Mouse (Mus musculus): ENCODE results near the gene Srrm4. TPM values are rescaled to one million over a fixed set of nuclear protein-coding genes. Genes with fewer than 3 reads are reported as not detected.

The Srrm4 gene
- polyA plus RNA-seq, 1 experiment from 2014 or later: 0.09 TPM

GRCm38 (mm10) chr5:116425273-116425672 lies 166.3 kb downstream of the Srrm4 start:
- H3K4me3 ChIP-seq (ENCODE audit: low read depth, low read length): no peak overlapping the region
- no peaks in the 10 kb centered on the region for H3K9me3 ChIP-seq (ENCODE audit: control insufficient read depth, low read length)
- peaks cover 19% of the 10 kb centered on the region for H3K4me1 ChIP-seq (ENCODE audit: control insufficient read depth, insufficient read depth, low read length)
- no peak overlapping the region for H3K9ac ChIP-seq (ENCODE audit: low read length)
- WGBS: 50% methylated on average over 7 of the region's 7 CpGs
- no peaks in the 10 kb centered on the region for H3K36me3 ChIP-seq (ENCODE audit: control insufficient read depth, insufficient read depth, low read length)
- no peak for ATAC-seq (ENCODE audit: insufficient number of reproducible peaks, low FRiP score, low TSS enrichment, low read depth)
- H3K27ac ChIP-seq (replicated peaks; ENCODE audit: low read depth, low read length): no peak overlapping the region
- no peak for DNase-seq (ENCODE audit: low spot score)
- no peak overlapping the region for H3K4me2 ChIP-seq (ENCODE audit: low read depth, severe bottlenecking)
- no peaks in the 10 kb centered on the region for H3K27me3 ChIP-seq (ENCODE audit: control insufficient read depth, insufficient read depth, low read length)

GRCm38 (mm10) chr5:116423746-116424145 lies 167.9 kb downstream of the Srrm4 start:
- Histone ChIP-seq H3K36me3 (ENCODE audit: control insufficient read depth, insufficient read depth, low read length) (no peaks in the 10 kb centered on the region), H3K4me2 (ENCODE audit: low read depth, severe bottlenecking) (no peak overlapping the region), H3K27me3 (ENCODE audit: control insufficient read depth, insufficient read depth, low read length) (no peaks in the 10 kb centered on the region), H3K4me3 (ENCODE audit: low read depth, low read length) (no peak overlapping the region), H3K9me3 (ENCODE audit: control insufficient read depth, low read length) (no peaks in the 10 kb centered on the region), H3K27ac (replicated peaks; ENCODE audit: low read depth, low read length) (no peak overlapping the region), H3K4me1 (ENCODE audit: control insufficient read depth, insufficient read depth, low read length) (peaks cover 20% of the 10 kb centered on the region), H3K9ac (ENCODE audit: low read length) (no peak overlapping the region)
- 77% methylated on average over 8 of the region's 8 CpGs for whole genome bisulfite sequencing
- DNase-seq (ENCODE audit: low spot score): no peak
- ATAC-seq (ENCODE audit: insufficient number of reproducible peaks, low FRiP score, low TSS enrichment, low read depth): no peak

DNA sequence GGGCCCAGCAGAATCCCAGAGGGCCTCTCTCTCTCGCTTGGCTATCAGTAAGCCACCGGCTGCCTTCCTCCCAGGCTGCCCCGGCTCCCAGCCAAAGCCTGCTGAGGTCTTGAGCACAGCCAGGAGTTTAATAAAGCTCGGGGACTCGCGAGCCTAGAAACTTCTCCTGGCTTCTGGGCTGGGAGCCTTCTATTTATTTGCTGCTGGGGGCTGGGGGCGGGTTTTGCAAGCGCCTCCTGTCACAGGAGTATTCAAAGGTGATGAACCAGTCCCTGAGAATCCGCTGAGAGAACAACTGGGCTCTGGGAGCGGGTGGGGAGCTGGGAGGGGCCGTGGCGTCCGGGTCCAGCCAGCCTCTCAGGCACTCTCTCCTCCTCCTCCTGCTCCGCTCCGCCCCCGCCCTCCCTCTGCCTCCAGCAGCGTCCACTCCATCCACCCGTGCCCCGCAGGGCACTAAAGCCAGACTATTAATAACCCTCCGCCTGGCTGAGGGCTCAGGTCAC lies 168.9 kb downstream of the Srrm4 start, which contains the start of gene Hspb8:
TSS of gene Hspb8 (minus strand) at position 166 of the 503 bp plus-strand sequence.
- DNase-seq (ENCODE audit: low spot score): peak; percentile 74
- Histone ChIP-seq H3K27me3 (ENCODE audit: control insufficient read depth, insufficient read depth, low read length) (no peaks in the 10 kb centered on the region), H3K27ac (replicated peaks; ENCODE audit: low read depth, low read length) (no peak within 1 kb of the TSS; the same call in 1 of the 2 replicates), H3K4me2 (ENCODE audit: low read depth, severe bottlenecking) (peak within 1 kb of the TSS; percentile 76), H3K9me3 (ENCODE audit: control insufficient read depth, low read length) (no peaks in the 10 kb centered on the region), H3K36me3 (ENCODE audit: control insufficient read depth, insufficient read depth, low read length) (no peaks in the 10 kb centered on the region), H3K4me1 (ENCODE audit: control insufficient read depth, insufficient read depth, low read length) (peaks cover 22% of the 10 kb centered on the region), H3K9ac (ENCODE audit: low read length) (peak within 1 kb of the TSS; percentile 54), H3K4me3 (ENCODE audit: low read depth, low read length) (peak within 1 kb of the TSS; percentile 25)
- 0 out of 2 replicates have a peak, but pooled peaks have one; percentile 24 for ATAC-seq (ENCODE audit: insufficient number of reproducible peaks, low FRiP score, low TSS enrichment, low read depth)
- whole genome bisulfite sequencing: under 1% methylated on average over 20 of the region's 20 CpGs

DNA sequence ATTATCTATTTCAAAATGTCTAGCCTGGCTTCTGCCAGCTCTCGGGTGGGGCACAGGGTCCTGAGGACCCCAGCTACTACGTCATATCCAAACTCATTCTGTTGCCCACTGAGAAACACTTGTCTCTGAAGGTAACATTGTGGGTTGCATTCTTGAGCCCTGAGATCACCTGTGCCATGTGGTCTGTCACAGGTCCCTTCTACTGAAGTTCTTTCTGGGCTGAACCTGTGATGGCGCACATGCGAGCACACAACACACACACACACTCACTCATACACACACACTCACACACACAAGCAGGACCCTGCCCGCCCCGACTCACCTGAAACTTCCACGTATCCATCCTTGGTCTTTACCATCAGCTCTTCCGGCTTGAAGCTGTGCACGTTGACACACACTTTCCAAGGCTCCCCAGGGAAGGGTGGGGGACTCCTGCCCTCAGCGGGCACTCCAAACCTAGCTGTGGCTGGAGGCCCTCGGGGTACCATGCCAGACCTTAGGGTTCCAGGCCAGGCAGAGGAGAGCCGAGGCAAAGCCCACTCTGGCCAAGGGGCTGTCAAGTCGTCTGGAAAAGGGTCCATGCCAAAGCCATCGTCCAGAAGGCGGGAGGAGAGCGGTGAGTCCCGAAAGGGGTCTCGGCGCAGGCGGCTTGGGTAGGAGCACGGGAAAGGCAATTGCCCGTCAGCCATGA lies 169.7 kb downstream of the Srrm4 start:
- H3K4me2 ChIP-seq (ENCODE audit: low read depth, severe bottlenecking): peak overlapping the region; percentile 76
- peak overlapping the region; percentile 25 for H3K4me3 ChIP-seq (ENCODE audit: low read depth, low read length)
- no peak for DNase-seq (ENCODE audit: low spot score)

DNA sequence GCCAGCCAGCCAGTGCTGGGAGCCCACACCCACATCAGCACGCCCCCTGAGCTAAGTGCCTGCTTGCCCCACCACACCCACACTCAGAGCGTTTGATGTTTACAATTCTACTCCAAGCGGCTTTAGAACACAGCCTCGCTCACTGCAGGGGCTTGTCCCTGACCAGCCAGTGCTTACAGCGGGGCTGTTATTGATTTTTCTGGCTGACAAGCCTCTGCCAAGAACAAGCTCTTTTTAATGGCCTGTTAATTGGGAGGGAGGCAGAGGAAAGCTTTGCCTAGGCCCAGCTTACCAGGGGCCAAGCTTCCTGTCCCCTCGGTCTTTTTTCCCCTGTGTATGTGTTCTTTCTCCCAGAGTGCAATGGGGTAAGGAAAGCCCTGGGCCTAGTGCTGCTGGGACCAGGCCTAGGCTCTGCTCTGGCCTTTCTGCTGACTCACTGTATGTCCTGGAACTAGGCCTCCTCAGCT lies 170.8 kb downstream of the Srrm4 start:
- WGBS: 11% methylated on average over 6 of the region's 6 CpGs
- peaks cover 22% of the 10 kb centered on the region for H3K4me1 ChIP-seq (ENCODE audit: control insufficient read depth, insufficient read depth, low read length)
- no peaks in the 10 kb centered on the region for H3K27me3 ChIP-seq (ENCODE audit: control insufficient read depth, insufficient read depth, low read length)
- no peaks in the 10 kb centered on the region for H3K9me3 ChIP-seq (ENCODE audit: control insufficient read depth, low read length)
- H3K36me3 ChIP-seq (ENCODE audit: control insufficient read depth, insufficient read depth, low read length): no peaks in the 10 kb centered on the region
- H3K9ac ChIP-seq (ENCODE audit: low read length): 0 out of 2 replicates have a peak overlapping the region, but pooled peaks have one; percentile 22
- peak; percentile 74 for DNase-seq (ENCODE audit: low spot score)
- H3K27ac ChIP-seq (replicated peaks; ENCODE audit: low read depth, low read length): peak overlapping the region; percentile 56; the same call in 1 of the 2 replicates
- H3K4me3 ChIP-seq (ENCODE audit: low read depth, low read length): no peak overlapping the region
- no peak overlapping the region; the same call in 1 of the 2 replicates for H3K4me2 ChIP-seq (ENCODE audit: low read depth, severe bottlenecking)
- ATAC-seq (ENCODE audit: insufficient number of reproducible peaks, low FRiP score, low TSS enrichment, low read depth): peak; percentile 84

More for the DNA sequence above, 169.7 kb downstream of the Srrm4 start:
- 50% methylated on average over 22 of the region's 22 CpGs for WGBS
- ATAC-seq (ENCODE audit: insufficient number of reproducible peaks, low FRiP score, low TSS enrichment, low read depth): no peak
- H3K27ac ChIP-seq (replicated peaks; ENCODE audit: low read depth, low read length): no peak overlapping the region; the same call in 1 of the 2 replicates
- no peaks in the 10 kb centered on the region for H3K9me3 ChIP-seq (ENCODE audit: control insufficient read depth, low read length)
- H3K9ac ChIP-seq (ENCODE audit: low read length): peak overlapping the region; percentile 30; the same call in 1 of the 2 replicates
- H3K4me1 ChIP-seq (ENCODE audit: control insufficient read depth, insufficient read depth, low read length): peaks cover 22% of the 10 kb centered on the region
- H3K36me3 ChIP-seq (ENCODE audit: control insufficient read depth, insufficient read depth, low read length): no peaks in the 10 kb centered on the region
- no peaks in the 10 kb centered on the region for H3K27me3 ChIP-seq (ENCODE audit: control insufficient read depth, insufficient read depth, low read length)

DNA sequence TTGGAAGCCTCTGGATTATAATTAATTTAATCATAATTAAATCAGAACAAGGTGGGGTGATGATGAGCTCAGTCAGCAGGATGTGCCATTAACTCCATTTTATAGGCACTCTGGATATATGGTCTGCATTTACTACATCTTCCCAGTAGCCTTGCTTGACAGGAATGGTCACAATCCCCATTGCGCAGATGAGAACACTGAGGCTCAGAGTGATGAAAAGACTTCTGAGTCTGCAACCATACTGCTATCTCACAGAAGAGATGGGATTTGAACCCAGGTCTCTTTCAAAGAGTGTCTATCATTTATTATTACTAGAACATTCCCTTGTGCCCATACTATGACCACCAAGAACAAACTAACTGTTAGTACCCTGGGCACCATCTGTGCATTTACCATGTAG lies 171.4 kb downstream of the Srrm4 start:
- Histone ChIP-seq H3K4me3 (ENCODE audit: low read depth, low read length) (no peak overlapping the region), H3K4me2 (ENCODE audit: low read depth, severe bottlenecking) (no peak overlapping the region), H3K9me3 (ENCODE audit: control insufficient read depth, low read length) (no peaks in the 10 kb centered on the region), H3K4me1 (ENCODE audit: control insufficient read depth, insufficient read depth, low read length) (peaks cover 22% of the 10 kb centered on the region), H3K27ac (replicated peaks; ENCODE audit: low read depth, low read length) (peak overlapping the region; percentile 56; the same call in 1 of the 2 replicates), H3K36me3 (ENCODE audit: control insufficient read depth, insufficient read depth, low read length) (no peaks in the 10 kb centered on the region), H3K9ac (ENCODE audit: low read length) (no peak overlapping the region), H3K27me3 (ENCODE audit: control insufficient read depth, insufficient read depth, low read length) (no peaks in the 10 kb centered on the region)
- 95% methylated on average over 1 of the region's 1 CpGs for WGBS
- 0 out of 2 replicates have a peak, but pooled peaks have one; percentile 5 for ATAC-seq (ENCODE audit: insufficient number of reproducible peaks, low FRiP score, low TSS enrichment, low read depth)
- no peak for DNase-seq (ENCODE audit: low spot score)

DNA sequence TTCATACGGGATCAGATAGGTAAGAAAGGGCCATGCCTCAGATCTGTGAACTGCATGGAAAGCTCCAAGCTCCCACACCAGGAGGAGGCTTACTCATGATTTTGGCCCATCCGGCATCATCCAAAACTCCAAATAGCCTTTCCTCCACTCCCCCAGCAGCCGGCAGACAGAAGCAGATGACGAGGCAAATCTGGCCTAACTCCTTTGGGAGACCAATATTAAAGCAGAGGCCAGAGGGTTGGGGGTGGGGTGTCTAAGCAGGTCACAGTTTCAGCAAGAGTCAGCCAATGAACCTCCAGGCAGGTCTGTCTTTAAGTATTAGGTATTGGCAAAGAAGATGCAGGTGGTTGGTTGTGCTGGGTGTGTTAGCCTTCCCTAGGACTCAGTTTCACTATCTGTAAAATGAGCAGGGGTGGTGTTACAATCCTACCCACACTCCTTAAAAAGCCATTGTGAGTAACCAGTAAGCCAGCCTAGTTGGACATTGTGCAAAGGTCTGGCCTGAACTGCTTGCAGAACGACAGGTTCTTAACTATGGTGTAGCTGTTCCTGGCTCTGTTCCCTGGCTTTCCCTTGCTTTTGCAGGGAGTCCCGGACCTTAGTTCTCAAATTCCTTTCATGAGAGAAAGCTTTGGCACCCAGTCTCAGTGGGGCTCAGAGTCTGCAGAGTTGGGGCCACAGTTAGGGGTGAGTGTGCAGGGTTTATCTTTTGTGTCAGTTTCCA lies 172.1 kb downstream of the Srrm4 start:
- Histone ChIP-seq H3K4me3 (ENCODE audit: low read depth, low read length) (no peak overlapping the region), H3K9me3 (ENCODE audit: control insufficient read depth, low read length) (no peaks in the 10 kb centered on the region), H3K36me3 (ENCODE audit: control insufficient read depth, insufficient read depth, low read length) (no peaks in the 10 kb centered on the region), H3K27ac (replicated peaks; ENCODE audit: low read depth, low read length) (no peak overlapping the region), H3K4me1 (ENCODE audit: control insufficient read depth, insufficient read depth, low read length) (peaks cover 22% of the 10 kb centered on the region), H3K9ac (ENCODE audit: low read length) (no peak overlapping the region), H3K4me2 (ENCODE audit: low read depth, severe bottlenecking) (no peak overlapping the region), H3K27me3 (ENCODE audit: control insufficient read depth, insufficient read depth, low read length) (no peaks in the 10 kb centered on the region)
- DNase-seq (ENCODE audit: low spot score): no peak
- 69% methylated on average over 6 of the region's 6 CpGs for WGBS
- ATAC-seq (ENCODE audit: insufficient number of reproducible peaks, low FRiP score, low TSS enrichment, low read depth): no peak

DNA sequence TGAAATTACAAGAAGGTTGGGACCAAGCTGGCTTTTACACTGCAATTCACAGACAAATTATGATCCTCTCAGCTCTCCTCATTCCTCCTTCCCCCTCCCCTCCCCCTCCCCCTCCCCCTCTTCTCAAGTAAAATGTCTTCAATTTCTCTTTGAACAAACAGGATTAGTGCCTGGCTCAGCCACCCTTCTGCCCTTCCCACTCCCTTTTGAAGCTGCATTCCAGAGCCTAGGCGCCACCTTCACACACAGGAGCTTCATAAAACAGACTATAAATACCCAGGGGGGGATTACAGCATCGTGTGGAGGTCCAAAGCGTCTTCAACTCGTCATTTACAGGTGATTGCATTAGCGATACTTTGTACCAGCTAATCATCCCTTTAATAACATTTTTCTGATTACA lies 175.4 kb downstream of the Srrm4 start:
- no peak overlapping the region for H3K27ac ChIP-seq (replicated peaks; ENCODE audit: low read depth, low read length)
- DNase-seq (ENCODE audit: low spot score) (no peak), ATAC-seq (ENCODE audit: insufficient number of reproducible peaks, low FRiP score, low TSS enrichment, low read depth) (no peak)
- no peak overlapping the region for H3K4me2 ChIP-seq (ENCODE audit: low read depth, severe bottlenecking)
- H3K36me3 ChIP-seq (ENCODE audit: control insufficient read depth, insufficient read depth, low read length): no peaks in the 10 kb centered on the region
- no peak overlapping the region for H3K9ac ChIP-seq (ENCODE audit: low read length)
- 6% methylated on average over 5 of the region's 5 CpGs for WGBS
- no peak overlapping the region for H3K4me3 ChIP-seq (ENCODE audit: low read depth, low read length)
- peaks cover 10% of the 10 kb centered on the region for H3K4me1 ChIP-seq (ENCODE audit: control insufficient read depth, insufficient read depth, low read length)
- no peaks in the 10 kb centered on the region for H3K9me3 ChIP-seq (ENCODE audit: control insufficient read depth, low read length)
- H3K27me3 ChIP-seq (ENCODE audit: control insufficient read depth, insufficient read depth, low read length): no peaks in the 10 kb centered on the region
